Mouse (Mus musculus) stomach, postnatal 0 days (tissue): ENCODE measurements around the gene Itgb1bp2. TPM values are rescaled to one million over a fixed set of nuclear protein-coding genes. Genes with fewer than 3 reads are reported as not detected.
A peak's percentile ranks its signal among the peaks of the same experiment; 100 is the strongest.

Source experiments
- ATAC-seq: fragments of 200-750 bp; cut with Nextera tagmentation; 2 replicates; pipeline ENCODE4 v1.8.0; 2017; ENCODE audit not compliant: low FRiP score, low TSS enrichment
- DNase-seq: peaks from one replicate; pipeline ENCODE4 v3.0.0-alpha.2; 2016; ENCODE audit warnings: low spot score
- H3K27ac ChIP-seq: fragments of 300-500 bp; sonication (generic); replicated peaks from 2 replicates; pipeline ENCODE4 v1.5.1; 2014; ENCODE audit warnings: mild to moderate bottlenecking, control low read depth
- H3K27me3 ChIP-seq: fragments of 300-500 bp; sonication (generic); 2 replicates; pipeline ENCODE4 v1.6.1; 2014; ENCODE audit warnings: low read length; ENCODE audit not compliant: control insufficient read depth, insufficient read depth
- H3K36me3 ChIP-seq: fragments of 300-500 bp; sonication (generic); 2 replicates; pipeline ENCODE4 v1.6.1; 2014; ENCODE audit warnings: low read length, mixed read lengths; ENCODE audit not compliant: control insufficient read depth, insufficient read depth
- H3K4me1 ChIP-seq: fragments of 300-500 bp; sonication (generic); replicated peaks from 2 replicates; pipeline ENCODE4 v1.6.1; 2014; ENCODE audit warnings: antibody characterized with exemption; ENCODE audit not compliant: control insufficient read depth, insufficient read depth
- H3K4me2 ChIP-seq: fragments of 300-500 bp; sonication (generic); replicated peaks from 2 replicates; pipeline ENCODE4 v1.6.1; 2014; ENCODE audit warnings: low read depth, mild to moderate bottlenecking, control low read depth, moderate library complexity
- H3K4me3 ChIP-seq: fragments of 300-500 bp; sonication (generic); 2 replicates; pipeline ENCODE4 v1.5.1; 2014; ENCODE audit warnings: low read depth, low read length, control low read depth
- H3K9ac ChIP-seq: fragments of 300-500 bp; sonication (generic); 2 replicates; pipeline ENCODE4 v1.6.1; 2014; ENCODE audit warnings: mild to moderate bottlenecking, low read length, control low read depth, mixed read lengths
- H3K9me3 ChIP-seq: fragments of 300-500 bp; sonication (generic); 2 replicates; pipeline ENCODE4 v1.6.1; 2016; ENCODE audit warnings: low read length; ENCODE audit not compliant: control insufficient read depth
- CTCF ChIP-seq: IDR thresholded peaks from 2 replicates; pipeline ENCODE4 v1.5.1; 2016; ENCODE audit warnings: antibody characterized with exemption, low read depth, mild to moderate bottlenecking, moderate library complexity
- EP300 ChIP-seq: optimal IDR thresholded peaks from 2 replicates; pipeline ENCODE3; 2016; ENCODE audit warnings: antibody characterized with exemption
- WGBS: fragments of 180-500 bp; shearing (Covaris S2); extraction: QIAGEN DNeasy Blood & Tissue Kit; methylation state at CpG from one replicate; pipeline ENCODE4 v1.1.7; 2014; 5-methylcytosine and 5-hydroxymethylcytosine counted together
- polyA plus RNA-seq: library from polyadenylated mRNA; unstranded; fragments of >200 nt; fragmentation: Nextera tagmentation; extraction: Ambion mirVana; gene quantifications from 2 replicates; pipeline ENCODE4 v1.2.1, GENCODE M21; 2015

The Itgb1bp2 gene
- polyA plus RNA-seq = 1.2 and 1.8 TPM in 2 replicates

- DNase-seq = no peak
Observed at GRCm38 (mm10) chrX:101448886-101449475, at the start of gene Itgb1bp2. Gene Itgb1bp2, plus strand, starts transcription at chrX:101449088.

GRCm38 (mm10) chrX:101418946-101419724, 29.8 kb upstream of the Itgb1bp2 start:
- ATAC-seq (peak; percentile 19; the same call in 1 of the 2 replicates), DNase-seq (peak; percentile 63)
- 27% methylated on average over 32 of the region's 36 CpGs for WGBS
- no peaks in the 10 kb centered on the region for H3K36me3 ChIP-seq
- peak overlapping the region; percentile 70 for H3K9ac ChIP-seq
- H3K4me1 ChIP-seq = no peaks in the 10 kb centered on the region; the same call in 1 of the 2 replicates
- peak overlapping the region; percentile 57 for H3K4me3 ChIP-seq
- H3K4me2 ChIP-seq = peak overlapping the region; percentile 65
- H3K9me3 ChIP-seq = no peaks in the 10 kb centered on the region
- peak overlapping the region; percentile 70; the same call in 1 of the 2 replicates for H3K27ac ChIP-seq
- TF ChIP-seq EP300 (no peak), CTCF (peak; percentile 64)
- H3K27me3 ChIP-seq = no peaks in the 10 kb centered on the region

More at GRCm38 (mm10) chrX:101448886-101449475, at the start of gene Itgb1bp2:
- Histone ChIP-seq H3K4me3 (no peak within 1 kb of the TSS), H3K9me3 (no peaks in the 10 kb centered on the region), H3K4me1 (no peaks in the 10 kb centered on the region), H3K27me3 (no peaks in the 10 kb centered on the region), H3K4me2 (no peak within 1 kb of the TSS), H3K36me3 (no peaks in the 10 kb centered on the region), H3K9ac (no peak within 1 kb of the TSS), H3K27ac (no peak within 1 kb of the TSS)
- WGBS = 48% methylated on average over 4 of the region's 4 CpGs
- TF ChIP-seq EP300 = no peak
- TF ChIP-seq CTCF = no peak
- no peak for ATAC-seq

GRCm38 (mm10) chrX:101419725-101420699, 28.9 kb upstream of the Itgb1bp2 start:
- DNase-seq (peak; percentile 89), ATAC-seq (peak; percentile 96)

GRCm38 (mm10) chrX:101420700-101421095, 28.2 kb upstream of the Itgb1bp2 start, which contains the start of gene Zmym3:
Gene Zmym3, minus strand, starts transcription at chrX:101420849.
- Histone ChIP-seq H3K4me2 (peak within 1 kb of the TSS; percentile 65), H3K4me1 (no peaks in the 10 kb centered on the region; the same call in 1 of the 2 replicates), H3K9me3 (no peaks in the 10 kb centered on the region), H3K4me3 (peak within 1 kb of the TSS; percentile 57), H3K36me3 (no peaks in the 10 kb centered on the region), H3K27ac (peak within 1 kb of the TSS; percentile 56; the same call in 1 of the 2 replicates), H3K9ac (peak within 1 kb of the TSS; percentile 63), H3K27me3 (no peaks in the 10 kb centered on the region)
- TF ChIP-seq EP300 (no peak), CTCF (no peak)
- no peak for ATAC-seq
- no peak for DNase-seq
- WGBS = 26% methylated on average over 4 of the region's 4 CpGs

More at GRCm38 (mm10) chrX:101419725-101420699, 28.9 kb upstream of the Itgb1bp2 start:
- H3K27ac ChIP-seq = peak overlapping the region; percentile 70; the same call in 1 of the 2 replicates
- H3K4me1 ChIP-seq = no peaks in the 10 kb centered on the region; the same call in 1 of the 2 replicates
- peak overlapping the region; percentile 70 for H3K9ac ChIP-seq
- no peaks in the 10 kb centered on the region for H3K27me3 ChIP-seq
- WGBS = 13% methylated on average over 44 of the region's 54 CpGs
- H3K4me2 ChIP-seq = peak overlapping the region; percentile 65
- peak overlapping the region; percentile 57 for H3K4me3 ChIP-seq
- TF ChIP-seq EP300 (no peak), CTCF (0 out of 2 replicates have a peak, but pooled peaks have one; percentile 4)
- no peaks in the 10 kb centered on the region for H3K36me3 ChIP-seq
- H3K9me3 ChIP-seq = no peaks in the 10 kb centered on the region

GRCm38 (mm10) chrX:101423462-101423861, 25.4 kb upstream of the Itgb1bp2 start:
- no peaks in the 10 kb centered on the region for H3K27me3 ChIP-seq
- H3K4me3 ChIP-seq = no peak overlapping the region
- no peak for ATAC-seq
- no peaks in the 10 kb centered on the region for H3K4me1 ChIP-seq
- no peak for DNase-seq
- 71% methylated on average over 2 of the region's 2 CpGs for WGBS
- no peaks in the 10 kb centered on the region for H3K9me3 ChIP-seq
- H3K27ac ChIP-seq = no peak overlapping the region
- no peaks in the 10 kb centered on the region for H3K36me3 ChIP-seq
- no peak overlapping the region for H3K4me2 ChIP-seq
- TF ChIP-seq EP300 (no peak), CTCF (no peak)
- no peak overlapping the region for H3K9ac ChIP-seq
